In the genomic region with DNA sequence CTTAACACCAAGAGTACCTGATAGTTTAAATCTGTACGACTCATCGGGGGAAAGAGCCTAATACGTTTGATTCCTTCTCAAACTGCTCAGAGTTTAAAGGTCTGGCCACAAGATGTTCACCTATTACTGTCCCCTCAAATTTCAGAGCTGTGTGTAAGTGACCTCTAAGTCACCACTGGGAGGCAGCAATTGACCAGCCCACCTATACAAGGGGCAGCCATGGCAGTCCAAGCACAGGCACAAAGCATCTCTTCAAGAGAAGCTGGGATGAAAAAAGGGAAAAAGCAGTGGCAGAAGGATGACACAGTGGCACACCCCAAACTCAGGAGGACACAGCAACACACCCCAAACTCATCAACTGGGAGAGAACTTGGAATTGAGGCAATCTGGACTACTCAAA, we compare ENCODE assay signal across 9 mouse cellular contexts. TPM values are rescaled to one million over a fixed set of nuclear protein-coding genes. Genes with fewer than 3 reads are reported as not detected.
DNase-seq lines count a peak whose midpoint lies in the region; ATAC-seq and TF ChIP-seq lines count a peak whose summit lies in the region.
"Had no signal": no experiment of that assay in that cellular context is flagged by ENCODE, and none has a peak within 500 bp of the region (broad histone marks: within the 10 kb centered on the region; RNA-seq: fewer than 3 reads in every experiment).

No protein-coding gene starts in this region.

- peak; percentile 15 for DNase-seq in hindbrain, embryonic 10.5 days (ENCODE audit: low spot score)
- peak; percentile 63 for DNase-seq in NIH3T3 (ENCODE audit: low read depth)
- DNase-seq in lung, postnatal 0 days (ENCODE audit: low spot score): peak; percentile 54
- DNase-seq in T-cell, adult 2 months (ENCODE audit: low spot score): no peak
- no peak for DNase-seq in left cerebral cortex, postnatal 36 days (ENCODE audit: low spot score in 2 of 2)

- no peaks in the 10 kb centered on the region for H3K36me3 ChIP-seq in hindbrain, embryonic 10.5 days
- peaks cover 4% of the 10 kb centered on the region; the same call in 1 of the 2 replicates for H3K36me3 ChIP-seq in hindbrain, embryonic 13.5 days
- 0 out of 2 replicates have a peak, but pooled peaks cover 5% of the 10 kb centered on the region for H3K36me3 ChIP-seq in forebrain, embryonic 13.5 days (ENCODE audit: poor library complexity, severe bottlenecking)
- no peaks in the 10 kb centered on the region for H3K36me3 ChIP-seq in lung, postnatal 0 days (ENCODE audit: insufficient read depth, low read length)

- intact Hi-C loops in left cerebral cortex, postnatal 36 days (cut with DNase I): no loop called here

- no peak overlapping the region for H3K9ac ChIP-seq in hindbrain, embryonic 13.5 days
- H3K9ac ChIP-seq in forebrain, embryonic 13.5 days: no peak overlapping the region
- no peak overlapping the region for H3K9ac ChIP-seq in lung, postnatal 0 days (replicated peaks; ENCODE audit: low read depth)
- H3K9ac ChIP-seq: limb, embryonic 15.5 days had no signal

- H3K9me3 ChIP-seq in hindbrain, embryonic 10.5 days: no peaks in the 10 kb centered on the region
- H3K9me3 ChIP-seq in hindbrain, embryonic 13.5 days: no peaks in the 10 kb centered on the region
- H3K9me3 ChIP-seq in forebrain, embryonic 13.5 days (replicated peaks): no peaks in the 10 kb centered on the region
- H3K9me3 ChIP-seq in lung, postnatal 0 days (ENCODE audit: low read length): no peaks in the 10 kb centered on the region
- H3K9me3 ChIP-seq: limb, embryonic 15.5 days had no signal

- H3K4me3 ChIP-seq in hindbrain, embryonic 10.5 days: no peak overlapping the region
- H3K4me3 ChIP-seq in hindbrain, embryonic 13.5 days: no peak overlapping the region
- no peak overlapping the region for H3K4me3 ChIP-seq in forebrain, embryonic 13.5 days
- no peak overlapping the region for H3K4me3 ChIP-seq in lung, postnatal 0 days (ENCODE audit: low read depth, low read length)
- H3K4me3 ChIP-seq: limb, embryonic 15.5 days had no signal

- H3K27me3 ChIP-seq in hindbrain, embryonic 10.5 days (ENCODE audit: insufficient read depth, poor library complexity, severe bottlenecking): no peaks in the 10 kb centered on the region
- H3K27me3 ChIP-seq in hindbrain, embryonic 13.5 days: no peaks in the 10 kb centered on the region
- no peaks in the 10 kb centered on the region for H3K27me3 ChIP-seq in forebrain, embryonic 13.5 days
- no peaks in the 10 kb centered on the region for H3K27me3 ChIP-seq in lung, postnatal 0 days (replicated peaks; ENCODE audit: insufficient read depth, low read length)
- H3K27me3 ChIP-seq: limb, embryonic 15.5 days had no signal

- H3K4me1 ChIP-seq in hindbrain, embryonic 10.5 days (replicated peaks): no peaks in the 10 kb centered on the region
- no peaks in the 10 kb centered on the region for H3K4me1 ChIP-seq in hindbrain, embryonic 13.5 days (replicated peaks)
- H3K4me1 ChIP-seq in forebrain, embryonic 13.5 days: no peaks in the 10 kb centered on the region
- H3K4me1 ChIP-seq in lung, postnatal 0 days (ENCODE audit: insufficient read depth, low read depth, low read length): no peaks in the 10 kb centered on the region
- H3K4me1 ChIP-seq: limb, embryonic 15.5 days had no signal

- no peak overlapping the region for H3K27ac ChIP-seq in hindbrain, embryonic 10.5 days
- H3K27ac ChIP-seq in hindbrain, embryonic 13.5 days: no peak overlapping the region
- no peak overlapping the region for H3K27ac ChIP-seq in forebrain, embryonic 13.5 days
- no peak overlapping the region for H3K27ac ChIP-seq in lung, postnatal 0 days (ENCODE audit: low read length)
- H3K27ac ChIP-seq: limb, embryonic 15.5 days had no signal

- H3K4me2 ChIP-seq in hindbrain, embryonic 13.5 days: no peak overlapping the region
- no peak overlapping the region for H3K4me2 ChIP-seq in forebrain, embryonic 13.5 days
- no peak overlapping the region for H3K4me2 ChIP-seq in lung, postnatal 0 days (replicated peaks; ENCODE audit: low read depth, low read length)
- H3K4me2 ChIP-seq: limb, embryonic 15.5 days had no signal

- WGBS in hindbrain, embryonic 10.5 days: 81% methylated on average over 3 of the region's 3 CpGs
- 83% methylated on average over 3 of the region's 3 CpGs for WGBS in hindbrain, embryonic 13.5 days
- 91% methylated on average over 3 of the region's 3 CpGs for WGBS in forebrain, embryonic 13.5 days
- WGBS in lung, postnatal 0 days: 75% methylated on average over 3 of the region's 3 CpGs

- ATAC-seq in hindbrain, embryonic 13.5 days (ENCODE audit: low FRiP score): no peak
- ATAC-seq in forebrain, embryonic 13.5 days: 0 out of 2 replicates have a peak, but pooled peaks have one; percentile 53
- peak; percentile 61 for ATAC-seq in lung, postnatal 0 days
- ATAC-seq in cerebellum, adult (ENCODE audit: insufficient number of reproducible peaks, low FRiP score, low TSS enrichment): no peak; the same call in 1 of the 2 replicates

- TF ChIP-seq CTCF in lung, postnatal 0 days (IDR thresholded peaks at IDR 0.05): peak; percentile 73

- no peak for TF ChIP-seq EP300 in lung, postnatal 0 days (IDR thresholded peaks at IDR 0.05)

RNA-seq across cellular contexts. Expression of a gene that starts 28.1 kb away (rescaled TPM):
- polyA plus RNA-seq in hindbrain, embryonic 10.5 days (2016; fragmentation: Nextera tagmentation; extraction: Ambion mirVana): 3.4 TPM in 2 replicates
- polyA plus RNA-seq in hindbrain, embryonic 13.5 days (2015; fragmentation: Nextera tagmentation; extraction: Ambion mirVana): 3.7 and 4.1 TPM in 2 replicates
- polyA plus RNA-seq in forebrain, embryonic 13.5 days (2015; fragmentation: Nextera tagmentation; extraction: Ambion mirVana): 5.0 and 5.4 TPM in 2 replicates
- polyA plus RNA-seq in lung, postnatal 0 days (2015; fragmentation: Nextera tagmentation; extraction: Ambion mirVana): 12.5 and 15.1 TPM in 2 replicates
- total RNA-seq in left cerebral cortex, postnatal 36 days (2021): 100 to 1,000 TPM in 1 of 2 experiments, 10 to 100 TPM in 1; 88.0 to 102 TPM

Comparison
In these comparisons a context has a peak if more than half of its experiments do, and no peak if none do; other contexts are left out.
1. DNase-seq: peak in hindbrain, embryonic 10.5 days (single experiment), NIH3T3 (single experiment) and lung, postnatal 0 days (single experiment); none in T-cell, adult 2 months (single experiment) and left cerebral cortex, postnatal 36 days (0 of 2).
2. ATAC-seq: peak in forebrain, embryonic 13.5 days (single experiment) and lung, postnatal 0 days (single experiment); none in hindbrain, embryonic 13.5 days (single experiment) and cerebellum, adult (single experiment).